Mouse (Mus musculus): Measurements from ENCODE around the gene Hsd17b2.

Gene Hsd17b2

GRCm38 (mm10) chr8:117701859-117702258, at the start of gene Hsd17b2:
Gene Hsd17b2 (plus strand): TSS chr8:117701904.
- DNase-seq (ENCODE audit: low spot score): no peak

GRCm38 (mm10) chr8:117652318-117652717, 49.4 kb upstream of the Hsd17b2 start:
- DNase-seq (ENCODE audit: low spot score): no peak

- no peak for DNase-seq (ENCODE audit: low spot score)
Measured at GRCm38 (mm10) chr8:117658990-117659389, 42.7 kb upstream of the Hsd17b2 start.

GRCm38 (mm10) chr8:117660358-117661031, 41.2 kb upstream of the Hsd17b2 start:
- DNase-seq (ENCODE audit: low spot score): no peak

- DNase-seq (ENCODE audit: low spot score): no peak
Measured at GRCm38 (mm10) chr8:117667349-117668124, 34.2 kb upstream of the Hsd17b2 start.

GRCm38 (mm10) chr8:117670461-117670860, 31.2 kb upstream of the Hsd17b2 start:
- DNase-seq (ENCODE audit: low spot score): no peak

- no peak for DNase-seq (ENCODE audit: low spot score)
Measured at GRCm38 (mm10) chr8:117672558-117672957, 29.1 kb upstream of the Hsd17b2 start.

- peak; percentile 50 for DNase-seq (ENCODE audit: low spot score)
Measured at GRCm38 (mm10) chr8:117673430-117673830, 28.3 kb upstream of the Hsd17b2 start, which contains the start of gene Sdr42e1. Gene Sdr42e1 (minus strand): TSS chr8:117673689.

- no peak for DNase-seq (ENCODE audit: low spot score)
Measured at GRCm38 (mm10) chr8:117675171-117675570, 26.5 kb upstream of the Hsd17b2 start.

- DNase-seq (ENCODE audit: low spot score): no peak
Measured at GRCm38 (mm10) chr8:117676460-117676859, 25.2 kb upstream of the Hsd17b2 start.

GRCm38 (mm10) chr8:117677011-117677410, 24.7 kb upstream of the Hsd17b2 start:
- DNase-seq (ENCODE audit: low spot score): no peak

- DNase-seq (ENCODE audit: low spot score): no peak
Measured at GRCm38 (mm10) chr8:117678650-117679049, 23.1 kb upstream of the Hsd17b2 start.

- DNase-seq (ENCODE audit: low spot score): no peak
Measured at GRCm38 (mm10) chr8:117683925-117684472, 17.7 kb upstream of the Hsd17b2 start.

- DNase-seq (ENCODE audit: low spot score): no peak
Measured at GRCm38 (mm10) chr8:117684504-117684903, 17.2 kb upstream of the Hsd17b2 start.

- no peak for DNase-seq (ENCODE audit: low spot score)
Measured at GRCm38 (mm10) chr8:117687890-117688289, 13.8 kb upstream of the Hsd17b2 start.

- no peak for DNase-seq (ENCODE audit: low spot score)
Measured at GRCm38 (mm10) chr8:117692131-117692530, 9.6 kb upstream of the Hsd17b2 start.

- DNase-seq (ENCODE audit: low spot score): no peak
Measured at GRCm38 (mm10) chr8:117695636-117696035, 6.1 kb upstream of the Hsd17b2 start.

GRCm38 (mm10) chr8:117697248-117697647, 4.5 kb upstream of the Hsd17b2 start:
- DNase-seq (ENCODE audit: low spot score): peak; percentile 80

GRCm38 (mm10) chr8:117700699-117701098, 1.0 kb upstream of the Hsd17b2 start:
- no peak for DNase-seq (ENCODE audit: low spot score)

GRCm38 (mm10) chr8:117701246-117701645, 458 bp upstream of the Hsd17b2 start:
- DNase-seq (ENCODE audit: low spot score): no peak

- DNase-seq (ENCODE audit: low spot score): no peak
Measured at GRCm38 (mm10) chr8:117702701-117703100, 997 bp downstream of the Hsd17b2 start.

GRCm38 (mm10) chr8:117706141-117706540, 4.4 kb downstream of the Hsd17b2 start:
- no peak for DNase-seq (ENCODE audit: low spot score)

- DNase-seq (ENCODE audit: low spot score): peak; percentile 53
Measured at GRCm38 (mm10) chr8:117712226-117712625, 10.5 kb downstream of the Hsd17b2 start.

All from testis, postnatal 10 days (tissue).